Mouse (Mus musculus) midbrain, postnatal 0 days (tissue): ENCODE measurements around the gene Cep19. TPM values are rescaled to one million over a fixed set of nuclear protein-coding genes. Genes with fewer than 3 reads are reported as not detected.

Experiments
- ATAC-seq: fragments of 200-750 bp; cut with Nextera tagmentation; 2 replicates; pipeline ENCODE4 v1.8.0; 2017; ENCODE audit warnings: moderate number of reproducible peaks, mild to moderate bottlenecking, moderate TSS enrichment, moderate library complexity; ENCODE audit not compliant: low FRiP score
- DNase-seq: peaks from one replicate; pipeline ENCODE4 v3.0.0-alpha.2; 2015; ENCODE audit warnings: low spot score
- H3K27ac ChIP-seq: fragments of 300-500 bp; sonication (generic); 2 replicates; pipeline ENCODE4 v1.5.1; 2014; ENCODE audit warnings: low read depth, mild to moderate bottlenecking, low read length, mixed read lengths
- H3K27me3 ChIP-seq: fragments of 300-500 bp; sonication (generic); 2 replicates; pipeline ENCODE4 v1.6.1; 2014; ENCODE audit warnings: low read length, control low read depth, mixed read lengths; ENCODE audit not compliant: insufficient read depth
- H3K36me3 ChIP-seq: fragments of 300-500 bp; sonication (generic); 2 replicates; pipeline ENCODE4 v1.6.1; 2014; ENCODE audit warnings: low read length, control low read depth, mixed read lengths; ENCODE audit not compliant: insufficient read depth
- H3K4me1 ChIP-seq: fragments of 300-500 bp; sonication (generic); 2 replicates; pipeline ENCODE4 v1.6.1; 2014; ENCODE audit warnings: mild to moderate bottlenecking, control low read depth, antibody characterized with exemption, low read length, mixed read lengths; ENCODE audit not compliant: insufficient read depth
- H3K4me2 ChIP-seq: fragments of 300-500 bp; sonication (generic); 2 replicates; pipeline ENCODE4 v1.6.1; 2014; ENCODE audit warnings: low read depth, mild to moderate bottlenecking, low read length, mixed read lengths; ENCODE audit not compliant: poor library complexity, severe bottlenecking
- H3K4me3 ChIP-seq: fragments of 300-500 bp; sonication (generic); 2 replicates; pipeline ENCODE4 v1.5.1; 2014; ENCODE audit warnings: low read depth, mild to moderate bottlenecking, low read length, moderate library complexity
- H3K9ac ChIP-seq: fragments of 300-500 bp; sonication (generic); replicated peaks from 2 replicates; pipeline ENCODE4 v1.6.1; 2014; ENCODE audit warnings: mild to moderate bottlenecking, low read length, moderate library complexity, mixed read lengths; ENCODE audit not compliant: poor library complexity, severe bottlenecking
- H3K9me3 ChIP-seq: fragments of 300-500 bp; sonication (generic); 2 replicates; pipeline ENCODE4 v1.6.1; 2016; ENCODE audit warnings: low read length, control low read depth
- CTCF ChIP-seq: IDR thresholded peaks from 2 replicates; pipeline ENCODE4 v1.5.1; 2016; ENCODE audit warnings: antibody characterized with exemption, mild to moderate bottlenecking
- WGBS: fragments of 180-500 bp; shearing (Covaris S2); extraction: QIAGEN DNeasy Blood & Tissue Kit; methylation state at CpG from one replicate; pipeline ENCODE4 v1.1.7; 2014; 5-methylcytosine and 5-hydroxymethylcytosine counted together
- polyA plus RNA-seq: library from polyadenylated mRNA; unstranded; fragments of >200 nt; fragmentation: Nextera tagmentation; extraction: Ambion mirVana; gene quantifications from 2 replicates; pipeline ENCODE4 v1.2.1, GENCODE M21; 2015
- total RNA-seq: library from RNA; depleted of rRNA; stranded (reverse); fragments of >200 nt; gene quantifications from 2 replicates; pipeline ENCODE4 v1.2.3, GENCODE M21; 2014

The Cep19 gene
- total and polyA plus RNA-seq, 2 experiments from 2014 or later = 29.9 to 54.3 TPM

- Histone ChIP-seq H3K9me3 (no peaks in the 10 kb centered on the region), H3K4me1 (no peaks in the 10 kb centered on the region), H3K36me3 (no peaks in the 10 kb centered on the region), H3K27me3 (no peaks in the 10 kb centered on the region), H3K27ac (no peak overlapping the region), H3K4me2 (no peak overlapping the region), H3K4me3 (no peak overlapping the region), H3K9ac (no peak overlapping the region)
- TF ChIP-seq CTCF = no peak
- 78% methylated on average over 16 of the region's 16 CpGs for WGBS
- DNase-seq (no peak), ATAC-seq (no peak)
These were observed 30.7 kb downstream of the Cep19 start for GRCm38 (mm10) chr16:32130190-32130826.

GRCm38 (mm10) chr16:32133148-32133547 lies 33.5 kb downstream of the Cep19 start:
- no peaks in the 10 kb centered on the region for H3K4me1 ChIP-seq
- 90% methylated on average over 3 of the region's 3 CpGs for WGBS
- no peak overlapping the region for H3K9ac ChIP-seq
- no peaks in the 10 kb centered on the region for H3K9me3 ChIP-seq
- no peak overlapping the region for H3K4me2 ChIP-seq
- TF ChIP-seq CTCF = no peak
- H3K36me3 ChIP-seq = no peaks in the 10 kb centered on the region
- DNase-seq = no peak
- H3K4me3 ChIP-seq = no peak overlapping the region
- ATAC-seq = no peak
- H3K27ac ChIP-seq = no peak overlapping the region
- no peaks in the 10 kb centered on the region for H3K27me3 ChIP-seq

GRCm38 (mm10) chr16:32135842-32136357 lies 36.3 kb downstream of the Cep19 start:
- no peak overlapping the region for H3K4me3 ChIP-seq
- H3K9ac ChIP-seq = no peak overlapping the region
- ATAC-seq (no peak), DNase-seq (no peak)
- no peak overlapping the region for H3K4me2 ChIP-seq
- no peaks in the 10 kb centered on the region for H3K36me3 ChIP-seq
- H3K9me3 ChIP-seq = no peaks in the 10 kb centered on the region
- H3K27ac ChIP-seq = no peak overlapping the region
- H3K27me3 ChIP-seq = no peaks in the 10 kb centered on the region
- no peaks in the 10 kb centered on the region for H3K4me1 ChIP-seq
- 79% methylated on average over 7 of the region's 7 CpGs for WGBS
- TF ChIP-seq CTCF = no peak

- no peak overlapping the region for H3K4me2 ChIP-seq
- no peaks in the 10 kb centered on the region for H3K36me3 ChIP-seq
- no peaks in the 10 kb centered on the region for H3K9me3 ChIP-seq
- no peak for DNase-seq
- ATAC-seq = no peak
- H3K27me3 ChIP-seq = no peaks in the 10 kb centered on the region
- H3K4me1 ChIP-seq = no peaks in the 10 kb centered on the region
- no peak overlapping the region for H3K27ac ChIP-seq
- H3K9ac ChIP-seq = no peak overlapping the region
- WGBS = 88% methylated on average over 1 of the region's 1 CpGs
- H3K4me3 ChIP-seq = no peak overlapping the region
- TF ChIP-seq CTCF = no peak
These were observed 39.4 kb downstream of the Cep19 start for GRCm38 (mm10) chr16:32138954-32139353.

- 92% methylated on average over 15 of the region's 15 CpGs for WGBS
- Histone ChIP-seq H3K9ac (no peak overlapping the region), H3K9me3 (no peaks in the 10 kb centered on the region), H3K27ac (no peak overlapping the region), H3K4me1 (no peaks in the 10 kb centered on the region), H3K4me2 (no peak overlapping the region), H3K4me3 (no peak overlapping the region), H3K36me3 (no peaks in the 10 kb centered on the region), H3K27me3 (no peaks in the 10 kb centered on the region)
- DNase-seq = no peak
- ATAC-seq = no peak
- no peak for TF ChIP-seq CTCF
These were observed 44.2 kb downstream of the Cep19 start for GRCm38 (mm10) chr16:32143766-32144165.

- 92% methylated on average over 17 of the region's 17 CpGs for WGBS
- Histone ChIP-seq H3K27me3 (no peaks in the 10 kb centered on the region), H3K4me3 (no peak overlapping the region), H3K9ac (no peak overlapping the region), H3K4me1 (no peaks in the 10 kb centered on the region), H3K36me3 (no peaks in the 10 kb centered on the region), H3K9me3 (no peaks in the 10 kb centered on the region), H3K4me2 (no peak overlapping the region), H3K27ac (no peak overlapping the region)
- no peak for TF ChIP-seq CTCF
- no peak for DNase-seq
- no peak for ATAC-seq
These were observed 45.0 kb downstream of the Cep19 start for GRCm38 (mm10) chr16:32144592-32144991.
